Mouse (Mus musculus) right cerebral cortex, postnatal 14 days (tissue): ENCODE results near the gene Bloc1s4.

Source experiments
- DNase-seq: peaks from one replicate; pipeline ENCODE4 v3.0.0; 2022

Bloc1s4 gene

GRCm38 (mm10) chr5:36738799-36739615, 9.4 kb downstream of the Bloc1s4 start:
- DNase-seq: peak; percentile 36

GRCm38 (mm10) chr5:36737765-36738164, 10.7 kb downstream of the Bloc1s4 start:
- no peak for DNase-seq

GRCm38 (mm10) chr5:36736009-36736408, 12.4 kb downstream of the Bloc1s4 start:
- DNase-seq: no peak

- no peak for DNase-seq
Observed at GRCm38 (mm10) chr5:36735106-36735505, 13.3 kb downstream of the Bloc1s4 start.

- no peak for DNase-seq
Observed at GRCm38 (mm10) chr5:36733405-36733804, 15.0 kb downstream of the Bloc1s4 start.

GRCm38 (mm10) chr5:36731901-36732652, 16.4 kb downstream of the Bloc1s4 start:
- no peak for DNase-seq

GRCm38 (mm10) chr5:36730689-36731088, 17.8 kb downstream of the Bloc1s4 start:
- DNase-seq: no peak

GRCm38 (mm10) chr5:36729923-36730322, 18.5 kb downstream of the Bloc1s4 start:
- no peak for DNase-seq

GRCm38 (mm10) chr5:36729086-36729473, 19.4 kb downstream of the Bloc1s4 start:
- DNase-seq: no peak

GRCm38 (mm10) chr5:36728403-36729085, 19.9 kb downstream of the Bloc1s4 start:
- DNase-seq: no peak

GRCm38 (mm10) chr5:36727776-36728175, 20.7 kb downstream of the Bloc1s4 start:
- no peak for DNase-seq

GRCm38 (mm10) chr5:36727136-36727535, 21.3 kb downstream of the Bloc1s4 start:
- DNase-seq: no peak

- DNase-seq: no peak
Observed at GRCm38 (mm10) chr5:36726387-36726801, 22.1 kb downstream of the Bloc1s4 start.

- no peak for DNase-seq
Observed at GRCm38 (mm10) chr5:36725861-36726260, 22.6 kb downstream of the Bloc1s4 start.

- DNase-seq: no peak
Observed at GRCm38 (mm10) chr5:36724274-36724673, 24.2 kb downstream of the Bloc1s4 start.

- DNase-seq: no peak
Observed at GRCm38 (mm10) chr5:36723356-36723755, 25.1 kb downstream of the Bloc1s4 start.

- no peak for DNase-seq
Observed at GRCm38 (mm10) chr5:36722415-36722856, 26.0 kb downstream of the Bloc1s4 start.

GRCm38 (mm10) chr5:36720710-36721375, 27.6 kb downstream of the Bloc1s4 start:
- no peak for DNase-seq

GRCm38 (mm10) chr5:36720219-36720618, 28.2 kb downstream of the Bloc1s4 start:
- DNase-seq: no peak

GRCm38 (mm10) chr5:36719601-36720000, 28.8 kb downstream of the Bloc1s4 start:
- no peak for DNase-seq

GRCm38 (mm10) chr5:36719135-36719534, 29.3 kb downstream of the Bloc1s4 start:
- no peak for DNase-seq

- DNase-seq: no peak
Observed at GRCm38 (mm10) chr5:36717889-36718288, 30.6 kb downstream of the Bloc1s4 start.

- no peak for DNase-seq
Observed at GRCm38 (mm10) chr5:36716816-36717215, 31.6 kb downstream of the Bloc1s4 start.
